Mouse (Mus musculus): ENCODE measurements at regions not wholly inside any gene's neighbourhood (a gene's known extent, or its start where the extent isn't known, plus 50 kb on each side); places are given as distances from the start of the nearest gene placed in this dataset.

DNA sequence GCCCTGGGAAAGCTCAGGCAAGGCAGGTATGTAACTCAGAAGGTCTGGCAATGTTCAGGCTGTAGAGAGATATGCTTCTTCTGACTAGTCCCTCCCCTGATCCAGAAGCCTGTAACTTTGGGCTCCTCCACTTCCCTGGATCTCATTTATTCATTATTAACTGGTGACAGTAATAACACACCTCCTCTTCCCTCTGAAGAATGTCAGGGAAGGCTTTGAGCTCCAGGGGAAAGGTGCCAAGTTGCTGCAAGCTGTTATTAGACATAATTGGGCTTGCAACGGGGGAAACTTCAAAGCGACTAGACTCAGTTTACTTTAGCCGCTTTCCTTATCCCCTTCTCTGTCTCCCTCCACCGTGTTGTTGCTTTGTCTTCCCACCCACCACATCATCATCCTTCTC lies 75.6 kb upstream of the Tmprss2 start:
- Histone ChIP-seq H3K9ac (ENCODE audit: low read length) (no peak overlapping the region), H3K27ac (replicated peaks; ENCODE audit: low read depth, low read length) (no peak overlapping the region), H3K36me3 (ENCODE audit: control insufficient read depth, insufficient read depth, low read length) (no peaks in the 10 kb centered on the region), H3K4me1 (ENCODE audit: control insufficient read depth, insufficient read depth, low read length) (no peaks in the 10 kb centered on the region), H3K9me3 (ENCODE audit: control insufficient read depth, low read length) (no peaks in the 10 kb centered on the region), H3K4me3 (ENCODE audit: low read depth, low read length) (no peak overlapping the region), H3K4me2 (ENCODE audit: low read depth, severe bottlenecking) (no peak overlapping the region), H3K27me3 (ENCODE audit: control insufficient read depth, insufficient read depth, low read length) (no peaks in the 10 kb centered on the region)
- DNase-seq (ENCODE audit: low spot score): no peak
- ATAC-seq (ENCODE audit: insufficient number of reproducible peaks, low FRiP score, low TSS enrichment, low read depth): no peak
- 66% methylated on average over 4 of the region's 4 CpGs for WGBS

DNA sequence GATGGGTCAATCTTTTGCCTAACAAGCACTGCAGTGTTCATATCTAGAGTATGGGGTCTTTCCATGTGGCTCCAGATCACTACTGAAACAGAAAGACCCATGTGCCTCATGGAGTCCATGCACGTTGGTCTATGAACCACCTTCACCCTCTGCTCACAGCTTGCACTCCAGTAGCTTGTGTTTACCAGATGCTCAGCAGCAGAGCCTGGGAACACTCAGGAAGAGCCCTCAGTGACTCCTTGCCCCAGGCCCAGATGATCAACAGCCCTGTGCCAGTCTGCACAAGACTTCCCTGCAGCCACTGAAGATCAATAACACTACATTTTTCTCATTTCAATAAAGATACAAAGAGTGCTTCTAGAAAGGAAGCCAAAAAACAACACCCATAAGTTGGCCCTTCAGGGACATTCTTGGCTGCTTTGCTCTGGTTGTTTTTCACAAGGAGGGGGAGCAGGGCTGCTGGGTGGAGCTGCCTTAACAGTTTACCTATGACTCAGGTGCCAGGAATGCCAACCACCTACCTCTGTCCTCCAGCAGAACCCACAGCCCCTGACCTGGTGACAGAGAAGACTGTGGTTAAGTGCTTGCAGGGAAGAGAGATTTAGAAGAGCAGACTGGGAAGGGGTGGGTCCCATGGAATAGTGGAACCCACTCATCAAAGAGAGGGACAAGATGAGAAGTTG lies 74.7 kb upstream of the Tmprss2 start:
- ATAC-seq (ENCODE audit: insufficient number of reproducible peaks, low FRiP score, low TSS enrichment, low read depth) (no peak), DNase-seq (ENCODE audit: low spot score) (no peak)
- Histone ChIP-seq H3K27me3 (ENCODE audit: control insufficient read depth, insufficient read depth, low read length) (no peaks in the 10 kb centered on the region), H3K4me3 (ENCODE audit: low read depth, low read length) (no peak overlapping the region), H3K4me2 (ENCODE audit: low read depth, severe bottlenecking) (no peak overlapping the region), H3K36me3 (ENCODE audit: control insufficient read depth, insufficient read depth, low read length) (no peaks in the 10 kb centered on the region), H3K9ac (ENCODE audit: low read length) (no peak overlapping the region), H3K27ac (replicated peaks; ENCODE audit: low read depth, low read length) (no peak overlapping the region), H3K4me1 (ENCODE audit: control insufficient read depth, insufficient read depth, low read length) (no peaks in the 10 kb centered on the region), H3K9me3 (ENCODE audit: control insufficient read depth, low read length) (no peaks in the 10 kb centered on the region)
- WGBS: 72% methylated on average over 1 of the region's 1 CpGs

DNA sequence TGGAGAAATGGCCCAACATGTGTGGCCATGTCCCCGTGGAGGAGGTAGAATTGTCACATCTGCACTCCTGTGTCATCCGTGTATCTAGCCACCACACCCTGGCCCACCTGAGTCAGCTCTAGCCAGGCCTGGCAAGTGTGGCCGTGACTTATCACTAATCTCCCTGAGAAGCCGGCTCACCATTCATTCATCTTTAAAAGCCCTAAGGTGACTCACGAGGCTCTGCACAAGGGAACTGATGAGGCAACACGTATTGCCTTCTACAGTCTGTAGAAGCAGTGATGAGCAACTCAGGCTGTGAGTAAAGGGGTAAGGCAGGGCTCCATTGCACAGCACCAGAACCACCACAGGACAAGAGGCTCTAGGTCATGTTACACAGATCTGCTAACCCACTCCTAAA lies 70.2 kb upstream of the Tmprss2 start:
- Histone ChIP-seq H3K27me3 (ENCODE audit: control insufficient read depth, insufficient read depth, low read length) (no peaks in the 10 kb centered on the region), H3K9me3 (ENCODE audit: control insufficient read depth, low read length) (no peaks in the 10 kb centered on the region), H3K4me3 (ENCODE audit: low read depth, low read length) (no peak overlapping the region), H3K4me1 (ENCODE audit: control insufficient read depth, insufficient read depth, low read length) (no peaks in the 10 kb centered on the region), H3K9ac (ENCODE audit: low read length) (no peak overlapping the region), H3K27ac (replicated peaks; ENCODE audit: low read depth, low read length) (no peak overlapping the region), H3K36me3 (ENCODE audit: control insufficient read depth, insufficient read depth, low read length) (no peaks in the 10 kb centered on the region), H3K4me2 (ENCODE audit: low read depth, severe bottlenecking) (no peak overlapping the region)
- DNase-seq (ENCODE audit: low spot score) (no peak), ATAC-seq (ENCODE audit: insufficient number of reproducible peaks, low FRiP score, low TSS enrichment, low read depth) (no peak)
- WGBS: 84% methylated on average over 6 of the region's 6 CpGs

DNA sequence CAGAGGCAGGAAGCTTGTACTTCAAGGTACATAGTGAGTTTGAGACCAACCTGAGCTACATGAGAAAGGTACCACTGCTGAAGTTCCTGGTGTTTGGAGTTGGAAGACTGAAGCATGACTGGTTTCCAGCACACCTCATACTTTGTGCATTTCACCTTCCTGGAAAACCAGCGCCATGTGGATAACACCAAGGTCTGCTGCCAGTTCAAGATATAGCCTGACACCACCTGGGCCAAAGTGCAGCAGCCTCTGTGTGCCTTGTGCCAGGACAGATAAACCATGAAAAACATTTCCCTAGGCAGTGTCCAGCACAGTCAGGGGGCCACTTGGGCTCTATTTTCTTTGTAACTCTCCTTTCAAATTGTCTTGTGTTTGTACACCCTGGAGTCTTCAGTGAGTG lies 68.8 kb upstream of the Tmprss2 start:
- H3K9ac ChIP-seq (ENCODE audit: low read length): no peak overlapping the region
- ATAC-seq (ENCODE audit: insufficient number of reproducible peaks, low FRiP score, low TSS enrichment, low read depth) (no peak), DNase-seq (ENCODE audit: low spot score) (no peak)
- no peaks in the 10 kb centered on the region for H3K9me3 ChIP-seq (ENCODE audit: control insufficient read depth, low read length)
- no peak overlapping the region for H3K4me2 ChIP-seq (ENCODE audit: low read depth, severe bottlenecking)
- H3K4me3 ChIP-seq (ENCODE audit: low read depth, low read length): no peak overlapping the region
- no peaks in the 10 kb centered on the region for H3K36me3 ChIP-seq (ENCODE audit: control insufficient read depth, insufficient read depth, low read length)
- H3K27ac ChIP-seq (replicated peaks; ENCODE audit: low read depth, low read length): no peak overlapping the region
- no peaks in the 10 kb centered on the region for H3K4me1 ChIP-seq (ENCODE audit: control insufficient read depth, insufficient read depth, low read length)
- no peaks in the 10 kb centered on the region for H3K27me3 ChIP-seq (ENCODE audit: control insufficient read depth, insufficient read depth, low read length)
- 93% methylated on average over 1 of the region's 1 CpGs for WGBS

DNA sequence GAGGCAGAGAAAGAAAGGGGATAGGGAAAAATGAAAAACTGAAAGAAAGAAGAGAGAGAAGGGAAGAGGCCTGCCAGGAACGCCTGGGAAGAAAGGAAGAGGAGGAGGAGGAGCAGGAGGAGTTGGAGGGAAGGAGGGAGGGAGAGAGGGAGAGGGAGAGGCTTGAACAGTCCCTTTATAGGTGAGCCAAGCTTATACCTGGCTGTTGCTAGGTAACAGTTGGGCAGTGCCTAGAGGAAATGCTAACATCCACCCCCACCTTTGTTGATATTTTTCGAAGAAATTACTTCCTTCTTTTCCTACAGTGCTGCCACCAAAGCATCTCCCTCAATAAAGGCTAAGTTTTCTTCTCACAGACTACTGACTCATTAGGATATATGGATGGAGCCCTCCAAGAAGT lies 68.3 kb upstream of the Tmprss2 start:
- Histone ChIP-seq H3K9ac (ENCODE audit: low read length) (no peak overlapping the region), H3K36me3 (ENCODE audit: control insufficient read depth, insufficient read depth, low read length) (no peaks in the 10 kb centered on the region), H3K4me2 (ENCODE audit: low read depth, severe bottlenecking) (no peak overlapping the region), H3K27ac (replicated peaks; ENCODE audit: low read depth, low read length) (no peak overlapping the region), H3K27me3 (ENCODE audit: control insufficient read depth, insufficient read depth, low read length) (no peaks in the 10 kb centered on the region), H3K9me3 (ENCODE audit: control insufficient read depth, low read length) (no peaks in the 10 kb centered on the region), H3K4me3 (ENCODE audit: low read depth, low read length) (no peak overlapping the region), H3K4me1 (ENCODE audit: control insufficient read depth, insufficient read depth, low read length) (no peaks in the 10 kb centered on the region)
- ATAC-seq (ENCODE audit: insufficient number of reproducible peaks, low FRiP score, low TSS enrichment, low read depth) (no peak), DNase-seq (ENCODE audit: low spot score) (no peak)
- 53% methylated on average over 2 of the region's 2 CpGs for WGBS

DNA sequence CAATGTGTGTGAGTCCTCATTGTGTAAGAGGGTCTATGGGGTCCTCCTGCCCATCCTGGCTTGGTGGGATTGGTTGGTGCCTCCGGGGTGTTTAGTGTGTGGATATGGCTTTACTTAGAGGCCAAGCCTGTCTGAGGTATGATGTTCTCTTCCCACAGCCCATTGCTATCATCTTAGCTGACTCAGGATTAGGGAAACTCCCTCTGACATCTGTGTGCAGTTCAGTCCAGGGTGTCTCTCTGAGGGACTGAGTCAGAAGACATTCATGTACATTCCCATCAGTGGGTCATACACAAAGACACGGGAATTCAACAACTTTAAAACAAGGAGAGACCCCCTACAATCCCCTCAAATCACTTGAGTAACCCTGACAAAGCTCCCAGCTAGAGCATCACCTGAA lies 66.6 kb upstream of the Tmprss2 start:
- DNase-seq (ENCODE audit: low spot score) (no peak), ATAC-seq (ENCODE audit: insufficient number of reproducible peaks, low FRiP score, low TSS enrichment, low read depth) (no peak)
- no peaks in the 10 kb centered on the region for H3K4me1 ChIP-seq (ENCODE audit: control insufficient read depth, insufficient read depth, low read length)
- no peaks in the 10 kb centered on the region for H3K9me3 ChIP-seq (ENCODE audit: control insufficient read depth, low read length)
- no peak overlapping the region for H3K9ac ChIP-seq (ENCODE audit: low read length)
- no peaks in the 10 kb centered on the region for H3K36me3 ChIP-seq (ENCODE audit: control insufficient read depth, insufficient read depth, low read length)
- H3K4me2 ChIP-seq (ENCODE audit: low read depth, severe bottlenecking): no peak overlapping the region
- 81% methylated on average over 2 of the region's 2 CpGs for WGBS
- no peak overlapping the region for H3K4me3 ChIP-seq (ENCODE audit: low read depth, low read length)
- H3K27ac ChIP-seq (replicated peaks; ENCODE audit: low read depth, low read length): no peak overlapping the region
- no peaks in the 10 kb centered on the region for H3K27me3 ChIP-seq (ENCODE audit: control insufficient read depth, insufficient read depth, low read length)

DNA sequence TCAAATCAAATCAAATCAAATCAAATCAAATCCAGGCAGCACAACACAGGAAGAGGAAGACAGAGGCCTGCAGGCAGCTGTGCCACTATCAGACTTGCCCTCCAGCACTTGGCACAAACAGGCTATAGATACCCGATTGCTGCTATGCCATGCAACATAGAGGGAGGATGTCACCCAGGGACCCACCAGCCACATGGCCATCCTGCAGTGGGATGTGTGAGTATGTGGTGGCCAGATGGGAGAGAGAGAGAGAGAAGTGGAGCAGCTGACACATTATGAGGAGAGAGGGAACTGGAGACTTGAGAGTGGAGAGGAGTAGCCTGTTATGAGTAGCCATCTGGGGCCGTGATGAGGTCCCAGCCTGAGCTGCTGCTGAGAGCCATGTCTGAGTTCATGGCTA lies 62.6 kb upstream of the Tmprss2 start:
- H3K27me3 ChIP-seq (ENCODE audit: control insufficient read depth, insufficient read depth, low read length): no peaks in the 10 kb centered on the region
- H3K4me1 ChIP-seq (ENCODE audit: control insufficient read depth, insufficient read depth, low read length): no peaks in the 10 kb centered on the region
- H3K4me2 ChIP-seq (ENCODE audit: low read depth, severe bottlenecking): no peak overlapping the region
- no peaks in the 10 kb centered on the region for H3K36me3 ChIP-seq (ENCODE audit: control insufficient read depth, insufficient read depth, low read length)
- no peak overlapping the region for H3K27ac ChIP-seq (replicated peaks; ENCODE audit: low read depth, low read length)
- DNase-seq (ENCODE audit: low spot score): no peak
- 80% methylated on average over 2 of the region's 2 CpGs for WGBS
- no peak overlapping the region for H3K4me3 ChIP-seq (ENCODE audit: low read depth, low read length)
- no peak overlapping the region for H3K9ac ChIP-seq (ENCODE audit: low read length)
- no peak for ATAC-seq (ENCODE audit: insufficient number of reproducible peaks, low FRiP score, low TSS enrichment, low read depth)
- no peaks in the 10 kb centered on the region for H3K9me3 ChIP-seq (ENCODE audit: control insufficient read depth, low read length)

DNA sequence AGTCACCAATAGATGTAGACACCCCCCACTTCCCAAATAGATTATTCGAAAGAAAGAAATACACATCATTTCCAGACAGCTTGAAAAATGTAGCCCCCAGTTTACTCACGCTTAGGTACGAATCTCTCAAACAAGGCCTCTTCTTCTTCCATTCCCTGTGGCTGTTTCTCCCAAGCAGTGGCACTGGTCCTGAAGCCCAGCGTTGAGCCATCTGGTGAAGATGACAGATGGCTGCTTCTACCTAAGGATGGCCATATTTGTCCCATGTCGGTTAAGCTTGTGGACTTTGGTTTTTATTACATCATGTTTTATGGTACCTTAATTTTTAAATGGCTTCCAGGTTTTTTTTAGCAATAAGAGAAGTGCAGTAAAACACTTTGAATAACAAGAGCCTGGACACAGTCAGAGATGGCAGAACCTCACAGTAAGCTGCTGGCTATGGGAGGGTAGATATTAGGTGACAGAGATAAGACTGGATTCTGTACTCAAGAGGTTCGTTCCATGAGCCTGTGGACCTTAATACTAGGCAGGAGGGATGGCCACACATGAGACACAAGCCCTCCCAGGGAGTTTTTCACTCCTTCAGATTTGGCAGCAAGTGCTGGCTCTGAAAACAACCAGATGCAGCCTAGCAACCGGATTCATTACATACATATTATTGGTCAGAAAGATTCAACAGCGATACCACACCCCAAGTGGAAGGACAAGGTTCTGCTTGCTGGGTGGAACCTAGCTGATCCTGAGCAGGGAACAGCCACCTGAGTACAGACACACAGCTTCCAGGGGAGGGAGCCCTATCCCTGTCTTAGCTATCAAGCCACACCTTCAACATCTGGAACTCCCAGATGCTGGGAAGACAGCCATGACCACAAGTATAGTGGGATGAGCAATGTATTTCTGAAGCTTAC lies 59.4 kb upstream of the Tmprss2 start:
- Histone ChIP-seq H3K4me2 (ENCODE audit: low read depth, severe bottlenecking) (no peak overlapping the region), H3K27me3 (ENCODE audit: control insufficient read depth, insufficient read depth, low read length) (no peaks in the 10 kb centered on the region), H3K27ac (replicated peaks; ENCODE audit: low read depth, low read length) (no peak overlapping the region), H3K4me1 (ENCODE audit: control insufficient read depth, insufficient read depth, low read length) (no peaks in the 10 kb centered on the region), H3K9ac (ENCODE audit: low read length) (no peak overlapping the region), H3K9me3 (ENCODE audit: control insufficient read depth, low read length) (no peaks in the 10 kb centered on the region), H3K36me3 (ENCODE audit: control insufficient read depth, insufficient read depth, low read length) (no peaks in the 10 kb centered on the region), H3K4me3 (ENCODE audit: low read depth, low read length) (no peak overlapping the region)
- WGBS: 72% methylated on average over 8 of the region's 8 CpGs
- DNase-seq (ENCODE audit: low spot score) (peak; percentile 22), ATAC-seq (ENCODE audit: insufficient number of reproducible peaks, low FRiP score, low TSS enrichment, low read depth) (no peak)
